Mouse (Mus musculus) kidney, postnatal 4 days (tissue): ENCODE results near the gene Inpp5b.
"Not testable (repeated sequence)": the region's sequence is repeated elsewhere in the genome, so short reads cannot be mapped to it uniquely, and the experiment has no call there.

Experiments
- DNase-seq, 2 experiments: peaks; one replicate each; pipeline ENCODE4 v3.0.0; 2021; ENCODE audit warnings: mixed read lengths in 2 of 2

The Inpp5b gene

DNA sequence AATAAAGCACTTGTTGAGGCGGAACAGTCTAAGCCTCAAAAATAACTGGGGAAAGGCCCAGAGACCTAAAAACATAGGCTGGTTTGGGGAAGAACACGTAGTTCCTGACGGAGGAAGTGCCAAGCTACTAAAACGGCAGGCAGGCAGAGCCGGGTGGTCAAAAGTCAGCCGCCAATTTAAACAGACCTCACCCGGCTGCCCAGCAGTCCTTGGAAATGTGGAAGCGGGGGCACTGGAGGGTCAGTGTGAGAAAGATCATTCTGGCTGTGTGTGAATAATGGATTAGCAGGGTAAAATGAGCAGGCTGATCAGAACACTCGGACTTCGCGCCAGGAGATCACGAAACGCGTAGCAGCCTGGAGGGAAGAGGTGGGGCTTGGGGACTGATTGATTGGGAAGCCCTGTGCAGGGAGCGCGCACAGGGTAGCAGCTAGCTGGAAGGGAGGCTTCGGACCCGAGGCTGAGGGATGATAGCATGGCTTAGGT is 31.6 kb upstream of the Inpp5b start:
- DNase-seq: peak; percentile 49 to 68

DNA sequence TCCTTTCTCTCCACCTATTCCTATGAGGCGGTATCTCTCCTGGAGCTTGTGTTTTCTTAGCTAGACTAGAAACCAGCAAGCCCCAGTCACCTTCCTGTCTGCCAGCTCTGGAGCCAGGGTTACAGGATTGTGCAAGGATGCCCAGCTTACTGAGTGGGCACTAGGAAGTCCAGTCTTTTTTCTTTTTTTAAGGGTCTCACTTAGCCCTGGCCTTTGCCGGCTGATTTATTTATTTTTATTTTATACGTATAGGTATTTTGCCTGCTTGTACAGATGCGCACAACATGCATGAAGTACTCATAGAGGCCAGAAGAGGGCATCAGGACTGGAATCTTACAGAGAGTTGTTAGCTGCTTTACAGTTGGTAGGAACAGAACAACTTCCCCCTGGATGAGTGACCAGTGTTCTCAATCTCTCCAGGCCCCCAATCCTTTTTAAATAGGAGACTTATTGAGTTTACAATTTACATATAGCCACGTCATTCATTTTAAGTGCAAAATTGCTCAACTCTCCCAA is 30.8 kb upstream of the Inpp5b start:
- DNase-seq: peak; percentile 52 to 69

DNA sequence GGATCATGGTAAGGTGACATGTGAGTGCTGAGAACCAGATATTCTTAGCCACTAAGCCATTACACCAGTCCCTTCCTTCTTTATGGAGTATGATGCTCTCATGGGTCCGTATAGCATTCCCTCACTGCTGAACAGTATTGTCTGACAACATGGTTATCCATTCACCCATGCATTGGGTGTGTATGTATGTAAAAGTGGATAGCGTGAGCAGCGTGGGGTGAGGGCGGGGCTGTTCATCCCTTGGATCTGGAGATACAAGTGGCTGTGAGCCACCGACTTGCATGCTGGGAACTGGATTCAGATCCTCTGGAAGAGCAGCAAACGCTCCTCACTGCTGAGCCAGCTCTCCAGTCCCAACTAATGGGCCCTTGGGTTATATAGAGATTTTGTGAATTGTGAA is 29.0 kb upstream of the Inpp5b start:
- no peak for DNase-seq

GRCm38 (mm10) chr4:124713850-124714249 is 27.8 kb upstream of the Inpp5b start:
- DNase-seq: not testable (repeated sequence)

DNA sequence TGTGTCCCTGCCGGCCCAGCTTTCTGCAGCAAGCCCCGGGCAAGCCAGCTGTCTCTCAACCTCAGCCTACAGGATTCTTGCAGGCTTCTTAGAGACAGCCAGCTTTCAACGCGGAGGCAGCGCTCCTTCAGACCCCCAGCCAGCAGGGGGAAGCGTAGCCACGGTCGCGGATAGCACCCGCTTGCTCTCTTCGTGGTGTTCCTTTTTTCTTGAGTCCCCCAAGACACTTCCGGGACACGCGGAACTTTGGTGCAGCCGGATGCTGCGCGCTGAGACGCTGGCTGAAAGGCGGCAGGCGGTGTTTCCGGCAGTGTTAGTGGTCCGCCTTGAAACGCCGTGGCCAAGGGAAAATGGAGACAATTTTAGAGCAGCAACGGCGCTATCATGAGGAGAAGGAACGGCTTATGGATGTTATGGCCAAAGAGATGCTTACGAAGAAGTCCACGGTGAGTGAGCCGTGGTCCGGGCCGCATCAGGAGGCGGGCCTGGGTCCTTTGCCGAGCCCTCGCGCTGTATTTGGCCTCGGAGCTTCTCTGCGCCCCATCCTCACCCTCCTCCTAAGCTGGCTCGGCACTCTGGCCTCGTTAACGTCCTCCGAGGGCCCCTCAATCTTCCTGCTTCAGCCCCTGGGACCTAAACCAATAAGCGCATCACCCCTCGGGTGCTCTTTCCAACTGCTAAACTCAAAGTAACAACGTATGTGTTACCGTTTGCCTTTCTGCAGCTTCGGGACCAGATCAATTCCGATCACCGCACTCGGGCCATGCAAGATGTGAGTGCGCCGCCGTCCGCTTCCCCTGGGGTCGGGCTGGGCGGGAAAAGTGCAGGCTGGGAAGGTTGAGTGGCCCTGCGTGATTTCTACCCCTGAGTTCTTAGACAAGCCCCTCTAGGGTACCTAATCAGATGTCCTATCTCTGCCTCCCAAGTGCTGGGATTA is 26.8 kb upstream of the Inpp5b start, which contains the start of gene Sf3a3:
Gene Sf3a3, plus strand, starts transcription at position 232 of the 937 bp plus-strand sequence.
- DNase-seq: peak; percentile 96 to 97

DNA sequence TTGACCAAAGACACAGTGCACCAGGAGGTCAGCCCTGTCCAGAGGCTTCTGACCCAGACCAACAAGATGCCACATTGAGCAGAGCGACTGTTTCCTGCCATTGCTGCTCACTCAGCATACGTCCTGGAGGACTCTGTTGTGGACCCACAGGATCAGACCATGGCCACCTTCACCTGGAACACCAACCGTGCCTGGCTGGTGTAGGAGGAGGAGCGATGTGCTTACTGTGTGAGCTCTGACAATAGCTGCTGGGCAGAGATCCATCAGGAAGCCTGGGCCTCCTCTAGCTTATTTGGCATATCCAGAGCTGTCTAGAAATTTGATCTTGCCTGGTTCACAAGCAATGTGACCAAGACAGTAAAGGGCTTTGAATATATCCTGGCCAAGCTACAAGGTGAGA is 22.5 kb upstream of the Inpp5b start:
- DNase-seq: no peak

- DNase-seq: no peak
Observed at GRCm38 (mm10) chr4:124726121-124726520, 15.5 kb upstream of the Inpp5b start.

DNA sequence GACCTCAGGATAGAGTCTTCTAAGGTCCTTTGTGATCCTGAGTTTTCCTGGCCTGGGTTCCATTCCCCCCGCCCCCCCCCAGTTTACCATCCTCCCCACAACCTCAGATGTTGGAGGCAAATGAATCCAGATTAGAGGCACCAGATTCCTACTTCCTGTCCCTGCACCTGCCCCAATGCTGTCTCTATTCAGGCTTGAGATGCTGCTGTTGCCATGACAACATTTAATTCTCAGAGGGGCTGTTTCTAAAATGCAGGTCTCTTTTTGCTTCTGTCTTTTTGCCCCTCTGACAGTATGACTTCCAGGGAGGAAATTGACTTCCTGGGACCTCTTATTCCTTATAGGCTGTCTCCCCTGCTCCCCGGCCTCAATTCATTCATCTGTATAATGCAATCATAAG is 4.7 kb upstream of the Inpp5b start:
- no peak for DNase-seq

GRCm38 (mm10) chr4:124737486-124737885 is 4.2 kb upstream of the Inpp5b start:
- DNase-seq: no peak

GRCm38 (mm10) chr4:124738013-124738412 is 3.6 kb upstream of the Inpp5b start:
- DNase-seq: no peak

- DNase-seq: no peak
Observed at GRCm38 (mm10) chr4:124738783-124739182, 2.9 kb upstream of the Inpp5b start.

DNA sequence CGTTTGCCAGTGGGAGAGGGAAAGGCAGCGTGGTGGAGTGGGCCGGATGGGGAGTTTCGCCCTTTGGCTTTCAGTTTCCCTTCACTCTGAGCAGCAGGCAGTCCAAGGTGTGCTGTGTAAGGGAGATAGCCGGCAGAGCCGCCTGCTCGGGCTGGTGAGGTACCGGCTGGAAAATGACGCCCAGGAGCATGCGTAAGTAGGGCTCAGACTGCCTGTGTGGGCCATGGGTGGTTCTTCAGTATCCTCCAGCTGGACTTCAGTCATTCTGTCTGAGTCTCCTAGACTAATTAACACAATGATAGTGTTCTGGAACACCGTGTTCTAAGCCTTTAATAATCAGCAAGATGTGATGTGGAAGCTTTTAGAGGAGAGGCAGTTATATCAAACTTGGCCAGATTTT is 1.2 kb downstream of the Inpp5b start:
- DNase-seq: no peak

DNA sequence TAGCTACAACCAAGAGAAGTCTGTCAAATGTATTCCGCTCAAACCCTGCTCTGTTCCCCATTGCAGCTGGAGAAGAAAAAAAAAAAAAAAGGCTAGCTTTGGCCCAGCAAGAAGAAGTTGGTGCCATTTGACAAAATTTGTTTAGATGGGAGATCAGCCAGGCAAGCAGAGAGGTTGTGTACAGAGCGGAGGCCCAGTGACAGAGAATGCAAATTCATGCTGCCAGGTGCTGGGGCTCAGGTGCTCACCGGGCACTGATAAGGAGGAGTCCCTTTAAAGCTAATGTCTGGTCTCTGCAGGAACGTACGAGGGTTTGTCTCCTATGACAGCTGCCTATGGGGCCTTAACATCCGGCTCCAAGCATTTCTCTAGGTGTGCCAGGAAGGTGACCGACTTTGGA is 4.9 kb downstream of the Inpp5b start:
- no peak for DNase-seq

- peak in 1 of 2 experiments; percentile 39 for DNase-seq
Observed at GRCm38 (mm10) chr4:124747851-124748250, 6.2 kb downstream of the Inpp5b start.

GRCm38 (mm10) chr4:124751300-124752250 is 9.9 kb downstream of the Inpp5b start:
- peak; percentile 99 for DNase-seq

DNA sequence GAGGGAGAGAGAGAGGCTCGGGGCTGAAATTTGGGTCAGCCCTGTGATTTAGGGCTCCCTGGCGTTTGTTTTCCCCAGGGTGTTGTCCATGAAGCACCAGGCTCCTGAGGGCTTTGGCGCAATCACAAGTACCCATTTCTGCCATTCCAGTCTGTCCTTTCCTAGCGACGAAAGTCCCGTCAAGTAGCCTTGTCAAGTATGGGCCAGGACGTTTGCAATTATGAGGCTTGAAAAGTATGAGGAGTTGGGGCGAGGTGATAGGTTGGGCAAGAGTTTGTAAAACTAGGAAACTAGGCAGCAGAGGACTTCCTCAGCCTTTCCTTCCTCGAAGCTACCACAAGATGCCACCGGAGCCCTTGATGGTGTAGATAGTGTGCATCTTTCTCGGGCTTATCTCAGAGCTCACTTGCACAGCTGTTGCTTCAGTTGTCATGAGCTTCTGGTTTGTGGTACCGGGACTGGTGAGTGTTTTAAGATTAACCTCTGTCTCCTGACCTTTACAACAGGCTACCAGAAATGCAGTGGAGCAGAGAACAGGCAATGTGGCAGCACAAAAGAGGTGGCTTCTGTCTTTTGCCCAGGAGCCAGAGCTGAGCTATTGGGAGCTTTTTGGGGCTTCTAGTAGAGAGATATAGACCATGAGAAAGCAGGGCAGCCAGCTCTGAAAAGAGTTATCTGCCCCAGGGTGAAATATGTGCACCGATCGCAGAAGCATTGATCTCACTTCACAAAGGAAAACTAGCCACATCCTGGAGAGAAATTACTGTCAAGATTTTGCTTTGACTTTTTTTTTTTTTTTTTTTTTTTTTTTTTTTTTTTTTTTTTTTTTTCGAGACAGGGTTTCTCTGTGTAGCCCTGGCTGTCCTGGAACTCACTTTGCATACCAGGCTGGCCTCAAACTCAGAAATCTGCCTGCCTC is 10.9 kb downstream of the Inpp5b start:
- DNase-seq: peak in 1 of 2 experiments; percentile 33

- DNase-seq: no peak
Observed at GRCm38 (mm10) chr4:124755526-124755925, 13.9 kb downstream of the Inpp5b start.

DNA sequence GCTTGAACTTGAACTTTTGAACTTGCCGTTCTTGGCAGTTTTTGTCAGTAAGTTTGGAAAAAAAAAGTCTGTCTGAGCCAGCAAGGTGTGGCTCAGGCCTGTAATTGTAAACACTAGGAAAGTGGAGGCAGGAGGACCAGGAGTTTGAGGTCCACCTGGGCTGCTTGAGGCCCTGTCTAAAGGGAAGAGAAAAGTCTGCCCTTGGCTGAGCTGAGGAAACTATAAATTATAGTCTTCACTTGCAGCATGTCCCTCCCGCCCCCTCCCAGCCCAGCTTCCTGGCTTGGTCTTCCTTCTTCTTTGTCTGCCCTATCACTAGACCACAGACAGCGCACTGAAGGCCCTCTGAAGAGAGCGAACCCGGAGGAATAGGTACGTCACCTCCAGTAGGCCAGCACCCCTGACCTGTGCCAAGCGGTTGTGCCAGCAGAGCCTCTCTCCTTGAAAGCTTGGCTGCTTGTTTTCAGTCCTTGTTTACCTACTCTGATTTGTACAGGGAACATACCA is 17.7 kb downstream of the Inpp5b start:
- peak; percentile 46 to 62 for DNase-seq

GRCm38 (mm10) chr4:124761201-124761600 is 19.6 kb downstream of the Inpp5b start:
- DNase-seq: no peak

DNA sequence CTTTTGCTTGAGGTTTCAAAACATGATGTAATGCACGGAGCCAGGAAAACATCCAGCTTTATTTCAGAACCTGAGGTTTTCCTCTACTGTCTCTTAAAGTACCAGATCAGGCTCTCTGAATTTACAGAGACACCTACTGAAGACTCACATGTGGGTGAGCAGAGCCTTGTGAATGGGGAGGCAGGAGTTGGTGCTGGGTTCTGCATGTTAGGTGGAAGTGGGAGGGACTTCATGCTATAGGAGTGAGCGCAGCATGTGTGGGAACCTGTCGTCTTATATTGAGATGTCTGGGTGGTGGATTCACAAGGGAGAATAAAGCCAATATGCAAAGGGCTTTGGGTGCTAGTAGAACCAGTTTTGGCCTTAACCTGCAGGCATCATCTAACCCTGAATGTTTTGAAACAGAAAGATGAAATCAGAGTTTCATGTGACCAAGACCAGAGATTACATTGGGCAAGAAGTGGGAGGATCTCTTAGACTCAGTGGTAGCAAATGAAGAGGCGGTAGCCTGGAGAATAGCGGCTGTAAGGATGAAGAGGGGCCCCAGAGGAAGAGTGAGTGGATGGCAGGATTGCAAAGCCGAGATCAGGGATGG is 21.3 kb downstream of the Inpp5b start:
- DNase-seq: no peak
